Mouse (Mus musculus): Measurements from ENCODE around the gene Marc2. TPM values are rescaled to one million over a fixed set of nuclear protein-coding genes. Genes with fewer than 3 reads are reported as not detected.

The Marc2 gene
- polyA plus RNA-seq, 1 experiment = 43.8 TPM

GRCm38 (mm10) chr1:184851741-184852618, 5.7 kb upstream of the Marc2 start:
- DNase-seq (ENCODE audit: low read depth) = peak; percentile 93
- TF ChIP-seq CTCF (IDR thresholded peaks at IDR 0.05; ENCODE audit: borderline replicate concordance, extremely low read depth, insufficient read depth, insufficient read length) = peak; percentile 79
- TF ChIP-seq POLR2A (IDR thresholded peaks at IDR 0.05; ENCODE audit: borderline replicate concordance, extremely low read depth, insufficient read depth, insufficient read length, poor library complexity, severe bottlenecking) = no peak

- DNase-seq (ENCODE audit: low read depth) = no peak
- TF ChIP-seq CTCF (IDR thresholded peaks at IDR 0.05; ENCODE audit: borderline replicate concordance, extremely low read depth, insufficient read depth, insufficient read length) = no peak
- no peak for TF ChIP-seq POLR2A (IDR thresholded peaks at IDR 0.05; ENCODE audit: borderline replicate concordance, extremely low read depth, insufficient read depth, insufficient read length, poor library complexity, severe bottlenecking)
Observed at GRCm38 (mm10) chr1:184851166-184851565, 4.9 kb upstream of the Marc2 start.

- TF ChIP-seq CTCF (IDR thresholded peaks at IDR 0.05; ENCODE audit: borderline replicate concordance, extremely low read depth, insufficient read depth, insufficient read length) = no peak
- no peak for TF ChIP-seq POLR2A (IDR thresholded peaks at IDR 0.05; ENCODE audit: borderline replicate concordance, extremely low read depth, insufficient read depth, insufficient read length, poor library complexity, severe bottlenecking)
- DNase-seq (ENCODE audit: low read depth) = no peak
Observed at GRCm38 (mm10) chr1:184846973-184847372, 722 bp upstream of the Marc2 start.

- DNase-seq (ENCODE audit: low read depth) = peak; percentile 94
- TF ChIP-seq POLR2A (IDR thresholded peaks at IDR 0.05; ENCODE audit: borderline replicate concordance, extremely low read depth, insufficient read depth, insufficient read length, poor library complexity, severe bottlenecking) (peak; percentile 67; the same call in 1 of the 2 replicates), CTCF (IDR thresholded peaks at IDR 0.05; ENCODE audit: borderline replicate concordance, extremely low read depth, insufficient read depth, insufficient read length) (no peak)
Observed at GRCm38 (mm10) chr1:184845111-184846071, 860 bp downstream of the Marc2 start.

- TF ChIP-seq POLR2A (IDR thresholded peaks at IDR 0.05; ENCODE audit: borderline replicate concordance, extremely low read depth, insufficient read depth, insufficient read length, poor library complexity, severe bottlenecking) = no peak
- TF ChIP-seq CTCF (IDR thresholded peaks at IDR 0.05; ENCODE audit: borderline replicate concordance, extremely low read depth, insufficient read depth, insufficient read length) = no peak
- no peak for DNase-seq (ENCODE audit: low read depth)
Observed at GRCm38 (mm10) chr1:184844326-184845066, 1.8 kb downstream of the Marc2 start.

- no peak for DNase-seq (ENCODE audit: low read depth)
- TF ChIP-seq CTCF (IDR thresholded peaks at IDR 0.05; ENCODE audit: borderline replicate concordance, extremely low read depth, insufficient read depth, insufficient read length) = no peak
- TF ChIP-seq POLR2A (IDR thresholded peaks at IDR 0.05; ENCODE audit: borderline replicate concordance, extremely low read depth, insufficient read depth, insufficient read length, poor library complexity, severe bottlenecking) = no peak
Observed at GRCm38 (mm10) chr1:184837649-184838048, 8.6 kb downstream of the Marc2 start.

- TF ChIP-seq CTCF (IDR thresholded peaks at IDR 0.05; ENCODE audit: borderline replicate concordance, extremely low read depth, insufficient read depth, insufficient read length) (no peak), POLR2A (IDR thresholded peaks at IDR 0.05; ENCODE audit: borderline replicate concordance, extremely low read depth, insufficient read depth, insufficient read length, poor library complexity, severe bottlenecking) (no peak)
- DNase-seq (ENCODE audit: low read depth) = no peak
Observed at GRCm38 (mm10) chr1:184836350-184836749, 9.9 kb downstream of the Marc2 start.

- DNase-seq (ENCODE audit: low read depth) = no peak
- TF ChIP-seq CTCF (IDR thresholded peaks at IDR 0.05; ENCODE audit: borderline replicate concordance, extremely low read depth, insufficient read depth, insufficient read length) = no peak
- TF ChIP-seq POLR2A (IDR thresholded peaks at IDR 0.05; ENCODE audit: borderline replicate concordance, extremely low read depth, insufficient read depth, insufficient read length, poor library complexity, severe bottlenecking) = no peak
Observed at GRCm38 (mm10) chr1:184833499-184833898, 12.8 kb downstream of the Marc2 start.

- no peak for DNase-seq (ENCODE audit: low read depth)
- TF ChIP-seq CTCF (IDR thresholded peaks at IDR 0.05; ENCODE audit: borderline replicate concordance, extremely low read depth, insufficient read depth, insufficient read length) (peak; percentile 37; the same call in 1 of the 2 replicates), POLR2A (IDR thresholded peaks at IDR 0.05; ENCODE audit: borderline replicate concordance, extremely low read depth, insufficient read depth, insufficient read length, poor library complexity, severe bottlenecking) (no peak)
Observed at GRCm38 (mm10) chr1:184832211-184832610, 14.0 kb downstream of the Marc2 start.

- TF ChIP-seq CTCF (IDR thresholded peaks at IDR 0.05; ENCODE audit: borderline replicate concordance, extremely low read depth, insufficient read depth, insufficient read length) (no peak), POLR2A (IDR thresholded peaks at IDR 0.05; ENCODE audit: borderline replicate concordance, extremely low read depth, insufficient read depth, insufficient read length, poor library complexity, severe bottlenecking) (no peak)
- DNase-seq (ENCODE audit: low read depth) = no peak
Observed at GRCm38 (mm10) chr1:184829897-184830296, 16.4 kb downstream of the Marc2 start.

Measured in brain, embryonic 14.5 days (tissue).